Mouse (Mus musculus): ENCODE measurements around the gene Smoc1.

The Smoc1 gene

GRCm38 (mm10) chr12:81130692-81131091, 104.1 kb downstream of the Smoc1 start:
- DNase-seq (ENCODE audit: low read depth, low spot score): no peak

- no peak for DNase-seq (ENCODE audit: low read depth, low spot score)
Observed at GRCm38 (mm10) chr12:81131114-81131513, 104.5 kb downstream of the Smoc1 start.

GRCm38 (mm10) chr12:81133055-81133665, 106.6 kb downstream of the Smoc1 start:
- peak; percentile 18 for DNase-seq (ENCODE audit: low read depth, low spot score)

- DNase-seq (ENCODE audit: low read depth, low spot score): no peak
Observed at GRCm38 (mm10) chr12:81138217-81138616, 111.6 kb downstream of the Smoc1 start.

GRCm38 (mm10) chr12:81139463-81139862, 112.9 kb downstream of the Smoc1 start:
- DNase-seq (ENCODE audit: low read depth, low spot score): no peak

GRCm38 (mm10) chr12:81140594-81141328, 114.2 kb downstream of the Smoc1 start:
- peak; percentile 53 for DNase-seq (ENCODE audit: low read depth, low spot score)

- DNase-seq (ENCODE audit: low read depth, low spot score): peak; percentile 36
Observed at GRCm38 (mm10) chr12:81141329-81141711, 114.7 kb downstream of the Smoc1 start.

GRCm38 (mm10) chr12:81142231-81142630, 115.6 kb downstream of the Smoc1 start:
- DNase-seq (ENCODE audit: low read depth, low spot score): no peak

- no peak for DNase-seq (ENCODE audit: low read depth, low spot score)
Observed at GRCm38 (mm10) chr12:81144201-81144600, 117.6 kb downstream of the Smoc1 start.

- no peak for DNase-seq (ENCODE audit: low read depth, low spot score)
Observed at GRCm38 (mm10) chr12:81146417-81147180, 120.0 kb downstream of the Smoc1 start.

GRCm38 (mm10) chr12:81147956-81148355, 121.3 kb downstream of the Smoc1 start:
- no peak for DNase-seq (ENCODE audit: low read depth, low spot score)

- no peak for DNase-seq (ENCODE audit: low read depth, low spot score)
Observed at GRCm38 (mm10) chr12:81150917-81151316, 124.3 kb downstream of the Smoc1 start.

- no peak for DNase-seq (ENCODE audit: low read depth, low spot score)
Observed at GRCm38 (mm10) chr12:81152082-81152481, 125.5 kb downstream of the Smoc1 start.

GRCm38 (mm10) chr12:81155675-81156074, 129.1 kb downstream of the Smoc1 start:
- DNase-seq (ENCODE audit: low read depth, low spot score): no peak

GRCm38 (mm10) chr12:81156841-81157240, 130.2 kb downstream of the Smoc1 start:
- DNase-seq (ENCODE audit: low read depth, low spot score): no peak

GRCm38 (mm10) chr12:81159947-81160346, 133.3 kb downstream of the Smoc1 start:
- no peak for DNase-seq (ENCODE audit: low read depth, low spot score)

GRCm38 (mm10) chr12:81160425-81160824, 133.8 kb downstream of the Smoc1 start:
- DNase-seq (ENCODE audit: low read depth, low spot score): no peak

GRCm38 (mm10) chr12:81160831-81161230, 134.2 kb downstream of the Smoc1 start:
- DNase-seq (ENCODE audit: low read depth, low spot score): no peak

GRCm38 (mm10) chr12:81161282-81161681, 134.7 kb downstream of the Smoc1 start:
- no peak for DNase-seq (ENCODE audit: low read depth, low spot score)

- DNase-seq (ENCODE audit: low read depth, low spot score): no peak
Observed at GRCm38 (mm10) chr12:81163131-81163530, 136.5 kb downstream of the Smoc1 start.

GRCm38 (mm10) chr12:81163566-81163965, 137.0 kb downstream of the Smoc1 start:
- DNase-seq (ENCODE audit: low read depth, low spot score): no peak

- DNase-seq (ENCODE audit: low read depth, low spot score): peak; percentile 90
Observed at GRCm38 (mm10) chr12:81166092-81166491, 139.5 kb downstream of the Smoc1 start.

GRCm38 (mm10) chr12:81166615-81167014, 140.0 kb downstream of the Smoc1 start:
- no peak for DNase-seq (ENCODE audit: low read depth, low spot score)

All from mesoderm, embryonic 11.5 days (tissue).